Mouse (Mus musculus): ENCODE results near the gene Nagk.

DNA sequence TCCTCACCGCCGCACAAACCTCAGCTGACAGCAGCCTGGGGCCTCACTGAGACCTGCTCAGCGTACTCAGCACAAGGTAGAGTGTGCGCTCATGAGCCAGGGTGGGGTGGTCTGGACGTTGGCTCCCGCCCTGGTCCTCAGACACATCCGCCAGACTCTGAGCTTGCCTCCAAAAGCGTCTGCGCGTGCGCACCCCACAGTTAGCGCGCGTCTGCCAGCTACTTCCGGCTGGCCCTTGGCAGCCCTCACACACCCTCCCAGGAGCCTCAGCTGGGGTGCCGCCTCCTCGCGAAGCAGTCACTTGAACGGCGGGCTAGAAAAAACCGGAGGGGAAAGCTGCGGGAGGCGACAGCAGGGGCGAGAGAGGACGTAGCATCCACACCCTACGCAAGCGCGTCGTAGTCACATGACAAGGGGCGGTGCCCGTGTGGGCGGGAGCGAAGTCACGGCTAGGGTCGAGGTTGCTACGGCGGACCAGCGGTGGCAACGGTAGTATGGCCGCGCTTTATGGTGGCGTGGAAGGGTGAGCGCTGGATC is at the start of gene Nagk:
- TF ChIP-seq CTCF (IDR thresholded peaks at IDR 0.05; ENCODE audit: borderline replicate concordance, extremely low read depth, insufficient read depth, insufficient read length) (no peak), POLR2A (IDR thresholded peaks at IDR 0.05; ENCODE audit: borderline replicate concordance, extremely low read depth, insufficient read depth, insufficient read length, poor library complexity, severe bottlenecking) (peak; percentile 57; the same call in 1 of the 2 replicates)

Data from brain, embryonic 14.5 days (tissue).